Mouse (Mus musculus) lung, adult 2 months (tissue): ENCODE data around the gene Cd207. TPM values are rescaled to one million over a fixed set of nuclear protein-coding genes. Genes with fewer than 3 reads are reported as not detected.

Source experiments
- DNase-seq: peaks from one replicate; pipeline ENCODE4 v3.0.0; 2022
- H3K4me1 ChIP-seq: fragments of 200-500 bp; 2 replicates; pipeline ENCODE4 v1.6.1; 2011; ENCODE audit warnings: low read length; ENCODE audit not compliant: control insufficient read depth, insufficient read depth
- H3K4me3 ChIP-seq: fragments of 200-500 bp; replicated peaks from 2 replicates; pipeline ENCODE3; 2011; ENCODE audit warnings: low read depth, mild to moderate bottlenecking, control low read depth, low read length; ENCODE audit errors: extremely low read depth
- CTCF ChIP-seq: fragments of 200-500 bp; IDR thresholded peaks from 2 replicates; pipeline ENCODE4 v1.5.1; 2011; ENCODE audit warnings: mild to moderate bottlenecking, low read length, control low read depth; ENCODE audit not compliant: insufficient read depth
- POLR2A ChIP-seq: fragments of 200-500 bp; IDR thresholded peaks from 2 replicates; pipeline ENCODE4 v1.6.1; 2011; ENCODE audit warnings: low read depth, mild to moderate bottlenecking, control low read depth, low read length, borderline replicate concordance; ENCODE audit errors: extremely low read depth
- WGBS: fragments of 180-500 bp; shearing (Covaris S2); methylation state at CpG from one replicate; pipeline ENCODE4 v1.1.7; 2018; 5-methylcytosine and 5-hydroxymethylcytosine counted together
- polyA plus RNA-seq: library from polyadenylated mRNA; depleted of rRNA; stranded (reverse); fragments of >200 nt; gene quantifications from 2 replicates; pipeline ENCODE4 v1.2.3, GENCODE M21; 2012; rRNA removed

Gene Cd207
- polyA plus RNA-seq = 1.2 and 2.6 TPM in 2 replicates

DNA sequence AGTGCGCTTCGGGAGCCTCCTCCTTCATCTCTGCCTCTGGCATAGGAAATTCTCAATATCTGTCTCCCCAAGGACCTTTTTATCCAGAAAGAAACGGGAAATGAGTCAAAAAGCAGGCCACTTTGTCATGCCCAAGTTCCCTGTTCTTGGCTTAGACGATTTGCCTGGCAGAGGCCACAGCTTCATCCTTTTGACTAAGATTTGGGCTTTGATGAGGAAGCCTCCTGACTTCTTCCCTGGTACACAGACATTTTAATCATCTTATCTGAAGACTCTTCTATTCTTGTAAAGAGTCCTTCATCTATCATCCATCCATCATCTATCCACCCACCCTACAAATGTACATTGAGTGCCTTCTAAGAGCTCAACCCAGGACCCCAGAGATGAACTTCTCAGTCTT lies at the start of gene Cd207:
TSS of gene Cd207 (minus strand) at position 101 of the 400 bp plus-strand sequence.
- Histone ChIP-seq H3K4me1 (no peaks in the 10 kb centered on the region), H3K4me3 (no peak within 1 kb of the TSS)
- TF ChIP-seq POLR2A (no peak), CTCF (no peak)
- WGBS = 58% methylated on average over 4 of the region's 4 CpGs
- DNase-seq = no peak

DNA sequence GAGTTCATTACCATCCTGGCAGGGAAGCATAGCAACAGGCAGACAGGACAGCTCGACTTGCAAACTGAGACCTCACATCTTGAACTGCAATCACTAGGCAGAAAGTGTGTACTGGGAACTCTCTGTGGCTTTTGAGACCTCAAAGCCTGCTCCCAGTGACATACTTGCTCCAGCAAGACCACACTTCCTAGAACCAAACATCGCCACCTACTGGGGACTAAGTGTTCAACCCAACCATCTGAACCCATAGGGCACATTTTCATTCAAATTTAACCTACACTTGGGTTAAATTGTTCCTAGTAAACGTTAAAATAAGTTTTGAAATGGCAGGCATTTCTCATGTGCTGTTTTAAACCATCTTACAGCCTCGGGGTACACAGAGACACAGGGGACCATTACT lies 49.5 kb upstream of the Cd207 start:
- TF ChIP-seq POLR2A (no peak), CTCF (no peak)

GRCm38 (mm10) chr6:83722526-83722925 lies 44.9 kb upstream of the Cd207 start:
- H3K4me3 ChIP-seq = no peak overlapping the region
- no peak for DNase-seq
- 18% methylated on average over 6 of the region's 6 CpGs for WGBS
- H3K4me1 ChIP-seq = no peaks in the 10 kb centered on the region
- TF ChIP-seq POLR2A = no peak
- TF ChIP-seq CTCF = no peak

More for the DNA sequence above, 49.5 kb upstream of the Cd207 start:
- DNase-seq = no peak
- no peak overlapping the region for H3K4me3 ChIP-seq
- 42% methylated on average over 4 of the region's 4 CpGs for WGBS
- no peaks in the 10 kb centered on the region for H3K4me1 ChIP-seq

- TF ChIP-seq CTCF (no peak), POLR2A (no peak)
- DNase-seq = no peak
- 6% methylated on average over 8 of the region's 8 CpGs for WGBS
- no peaks in the 10 kb centered on the region for H3K4me1 ChIP-seq
- H3K4me3 ChIP-seq = no peak overlapping the region
Observed at GRCm38 (mm10) chr6:83717026-83717425, 39.4 kb upstream of the Cd207 start.

GRCm38 (mm10) chr6:83715461-83716196 lies 38.0 kb upstream of the Cd207 start:
- DNase-seq = no peak
- WGBS = 7% methylated on average over 30 of the region's 30 CpGs
- Histone ChIP-seq H3K4me1 (peaks cover 4% of the 10 kb centered on the region; the same call in 1 of the 2 replicates), H3K4me3 (no peak overlapping the region)
- no peak for TF ChIP-seq POLR2A
- TF ChIP-seq CTCF = no peak

GRCm38 (mm10) chr6:83714221-83715123 lies 36.8 kb upstream of the Cd207 start:
- Histone ChIP-seq H3K4me1 (peaks cover 4% of the 10 kb centered on the region; the same call in 1 of the 2 replicates), H3K4me3 (no peak overlapping the region)
- no peak for DNase-seq
- WGBS = 5% methylated on average over 34 of the region's 34 CpGs
- TF ChIP-seq POLR2A (no peak), CTCF (no peak)

- Histone ChIP-seq H3K4me1 (peaks cover 4% of the 10 kb centered on the region; the same call in 1 of the 2 replicates), H3K4me3 (no peak overlapping the region)
- TF ChIP-seq CTCF = no peak
- no peak for TF ChIP-seq POLR2A
- 11% methylated on average over 12 of the region's 12 CpGs for WGBS
- no peak for DNase-seq
Observed at GRCm38 (mm10) chr6:83713271-83714136, 35.8 kb upstream of the Cd207 start.

- WGBS = 6% methylated on average over 45 of the region's 45 CpGs
- DNase-seq = no peak
- H3K4me3 ChIP-seq = no peak overlapping the region
- H3K4me1 ChIP-seq = peaks cover 4% of the 10 kb centered on the region; the same call in 1 of the 2 replicates
- TF ChIP-seq POLR2A = no peak
- no peak for TF ChIP-seq CTCF
Observed at GRCm38 (mm10) chr6:83711725-83712475, 34.2 kb upstream of the Cd207 start.
